Mouse (Mus musculus): ENCODE data around the gene Trim43c.
"Not testable (repeated sequence)": the region's sequence is repeated elsewhere in the genome, so short reads cannot be mapped to it uniquely, and the experiment has no call there.

Gene Trim43c

DNA sequence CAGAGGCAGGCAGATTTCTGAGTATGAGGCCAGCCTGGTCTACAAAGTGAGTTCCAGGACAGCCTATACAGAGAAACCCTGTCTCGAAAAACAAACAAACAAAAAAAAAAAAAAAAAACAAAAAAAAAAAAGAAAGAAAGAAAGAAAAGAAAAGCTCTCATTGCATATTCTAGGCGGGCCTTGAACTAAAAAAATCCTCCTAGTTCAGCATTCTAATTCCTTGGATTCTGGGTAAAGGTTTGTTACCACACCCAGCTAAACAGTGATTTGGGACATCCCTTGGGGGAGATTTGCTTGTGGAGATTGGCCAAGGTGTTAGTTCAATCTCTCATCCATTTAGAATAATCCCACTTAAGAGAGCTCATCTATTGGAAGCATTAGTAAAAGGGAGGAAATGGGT, at the start of gene Trim43c:
TSS of gene Trim43c (plus strand) at position 301 of the 400 bp plus-strand sequence.
- DNase-seq (ENCODE audit: extremely low read depth, low read depth), result not testable (repeated sequence)

DNA sequence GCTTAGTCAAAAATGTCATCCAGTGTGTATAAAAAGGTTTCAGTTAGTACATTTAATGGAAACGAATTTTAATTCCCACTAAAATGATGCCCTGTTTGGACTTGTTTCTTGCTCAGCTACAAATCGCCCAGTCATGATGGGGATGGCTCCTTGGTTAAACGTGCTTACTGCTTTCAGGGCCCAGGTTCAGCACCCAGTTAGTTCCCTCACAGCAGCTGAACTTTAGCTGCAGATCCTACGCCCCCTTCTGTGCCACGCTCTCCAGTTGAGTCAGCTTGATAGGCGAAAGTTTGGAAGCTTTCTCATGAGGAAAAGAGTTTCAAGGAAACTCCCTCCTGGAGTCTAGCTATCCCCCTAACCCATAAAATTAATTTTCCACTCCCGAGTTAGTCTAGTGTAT, 14.1 kb downstream of the Trim43c start:
- DNase-seq (ENCODE audit: extremely low read depth, low read depth), result not testable (repeated sequence)

DNA sequence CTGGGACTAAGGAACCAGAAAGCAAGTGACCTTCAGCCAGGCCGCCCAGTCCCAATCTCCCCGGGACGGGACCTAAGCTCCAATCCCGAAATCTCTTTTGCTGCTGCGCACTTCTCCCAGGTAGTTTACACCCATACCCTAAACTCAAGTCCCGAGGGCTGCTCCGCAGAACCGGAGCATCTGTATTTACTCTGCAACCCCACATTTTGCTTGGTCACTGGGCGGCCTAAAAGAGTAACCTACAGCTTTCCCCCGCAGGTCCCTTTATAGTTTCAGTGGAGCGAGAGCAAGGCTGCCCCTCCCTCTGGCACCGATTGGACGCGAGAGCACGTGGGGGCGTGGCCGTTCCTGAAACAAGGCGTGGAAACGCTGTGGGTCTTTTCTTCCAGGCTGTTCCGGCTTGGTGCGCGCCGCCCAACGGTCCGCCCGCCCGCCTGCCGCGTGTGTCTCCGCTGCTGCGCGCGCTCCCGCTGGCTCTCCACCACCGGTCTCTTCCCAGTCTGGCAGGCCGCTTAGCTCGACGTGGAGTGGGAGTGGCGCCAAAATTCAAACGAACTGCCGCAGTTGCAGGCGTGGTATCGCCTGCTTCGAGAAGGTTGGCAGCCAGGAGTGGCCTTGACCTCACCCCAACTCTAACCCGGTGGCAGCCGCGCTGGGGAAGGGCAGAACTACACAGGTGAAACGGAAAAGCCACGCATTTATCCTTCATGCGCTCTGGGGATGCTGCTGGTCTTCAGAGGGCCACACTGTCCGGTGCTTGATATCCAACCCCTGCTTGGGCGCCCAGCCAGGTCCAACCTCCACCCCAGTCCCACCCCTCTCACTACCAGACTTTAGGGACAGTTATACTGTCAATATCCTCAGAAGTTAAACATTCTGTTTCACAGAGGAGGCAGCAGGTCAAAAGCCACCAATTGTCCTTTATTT, 19.9 kb downstream of the Trim43c start:
- DNase-seq (ENCODE audit: extremely low read depth, low read depth), result peak; percentile 58
